Mouse (Mus musculus) spleen, adult 2 months (tissue): ENCODE data around the gene Mast1.

Experiments
- CTCF ChIP-seq: fragments of 200-500 bp; IDR thresholded peaks from 2 replicates; pipeline ENCODE4 v1.5.1; 2011; ENCODE audit warnings: mild to moderate bottlenecking, inconsistent platforms; ENCODE audit not compliant: insufficient read depth, insufficient read length, insufficient replicate concordance; ENCODE audit errors: extremely low read depth
- POLR2A ChIP-seq: fragments of 200-500 bp; IDR thresholded peaks from 2 replicates; pipeline ENCODE4 v1.6.1; 2011; ENCODE audit warnings: low read depth, low read length, inconsistent platforms

- no peak for TF ChIP-seq CTCF
- no peak for TF ChIP-seq POLR2A
Observed at GRCm38 (mm10) chr8:84911854-84912253, 25.3 kb downstream of the Mast1 start.
